Mouse (Mus musculus): Measurements from ENCODE around the gene Celf3.

The Celf3 gene

GRCm38 (mm10) chr3:94477981-94478422 lies at the start of gene Celf3:
Gene Celf3 (plus strand): TSS chr3:94478295.
- no peak for DNase-seq (ENCODE audit: low spot score)

DNA sequence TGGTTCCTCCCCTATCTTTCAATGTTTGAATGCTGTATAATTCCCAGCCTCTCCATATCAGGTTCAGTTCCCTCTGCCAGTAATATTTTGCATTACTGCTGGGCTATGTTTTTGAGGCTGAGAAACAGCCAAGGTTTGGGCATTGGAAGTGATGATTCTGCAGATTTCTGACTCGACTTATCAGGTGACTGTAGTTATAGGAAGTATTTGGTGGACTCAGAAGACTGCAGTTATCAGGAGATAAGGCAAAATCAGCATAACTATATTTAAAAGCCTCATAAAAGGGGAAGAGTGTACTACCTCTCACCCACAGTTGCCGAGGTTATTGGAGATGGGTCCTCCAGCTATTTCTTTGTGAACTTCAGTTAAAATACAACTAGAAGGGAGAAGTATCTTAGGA lies 47.1 kb upstream of the Celf3 start:
- no peak for DNase-seq (ENCODE audit: low spot score)

DNA sequence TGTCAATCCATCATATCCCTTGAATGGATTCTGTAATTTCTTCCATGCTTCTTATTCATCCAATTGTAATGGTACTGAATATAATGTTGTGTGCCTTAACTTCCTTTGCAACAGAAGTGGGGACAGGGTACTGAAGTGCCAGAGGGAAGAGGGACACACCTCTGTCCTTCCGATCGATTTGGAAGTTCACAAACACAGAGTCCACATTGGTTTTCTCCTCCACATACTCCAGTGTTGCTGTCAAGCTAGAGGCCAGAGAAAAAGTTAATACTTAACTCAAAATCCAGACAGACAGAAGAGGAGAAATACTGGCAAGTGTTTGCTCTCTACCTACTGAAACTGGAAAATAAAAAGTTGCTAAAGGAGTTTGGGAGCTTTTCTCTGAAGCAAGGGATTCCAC lies 43.8 kb upstream of the Celf3 start:
- no peak for DNase-seq (ENCODE audit: low spot score)

DNA sequence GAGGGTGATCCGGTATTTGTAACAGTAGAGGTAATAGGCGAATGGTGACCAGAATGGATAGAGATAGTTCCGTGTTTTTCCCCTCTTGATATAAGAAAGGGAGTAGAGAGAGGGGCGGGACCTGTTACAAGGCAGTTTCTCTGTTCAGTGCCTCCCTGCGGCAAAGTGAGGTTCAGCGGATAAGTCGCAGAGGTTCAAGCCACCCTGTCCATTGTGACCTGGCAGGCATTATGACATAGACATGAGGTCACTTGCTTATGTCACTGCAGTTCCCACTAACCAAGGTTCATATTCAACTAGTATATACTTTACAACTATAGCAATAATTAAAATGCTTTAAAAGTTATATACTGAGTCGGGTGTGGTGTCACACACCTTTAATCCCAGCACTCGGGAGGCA lies 41.7 kb upstream of the Celf3 start:
- DNase-seq (ENCODE audit: low spot score): no peak

DNA sequence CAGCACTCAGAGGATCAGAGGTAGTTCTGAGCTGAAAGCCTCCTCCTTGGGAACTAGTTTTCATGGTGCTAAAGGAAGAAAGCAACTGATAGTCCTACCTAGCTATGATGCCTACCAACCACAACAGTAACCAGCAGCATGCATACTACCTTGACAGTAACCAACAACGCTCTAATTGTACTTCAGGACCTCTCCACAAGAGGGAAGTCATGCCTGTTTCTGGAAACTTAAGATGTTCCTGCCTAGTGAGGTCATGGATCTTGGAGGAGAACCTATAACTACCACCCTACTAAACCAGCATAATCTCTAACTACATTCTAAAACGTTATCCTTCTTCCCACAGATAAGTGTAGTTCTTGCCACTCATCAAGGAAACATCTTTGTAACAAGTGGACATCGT lies 36.9 kb upstream of the Celf3 start:
- DNase-seq (ENCODE audit: low spot score): no peak

- peak; percentile 91 for DNase-seq (ENCODE audit: low spot score)
Observed at GRCm38 (mm10) chr3:94442951-94443596, 35.0 kb upstream of the Celf3 start, which contains the start of gene Mrpl9. Gene Mrpl9 (plus strand): TSS chr3:94443318.

DNA sequence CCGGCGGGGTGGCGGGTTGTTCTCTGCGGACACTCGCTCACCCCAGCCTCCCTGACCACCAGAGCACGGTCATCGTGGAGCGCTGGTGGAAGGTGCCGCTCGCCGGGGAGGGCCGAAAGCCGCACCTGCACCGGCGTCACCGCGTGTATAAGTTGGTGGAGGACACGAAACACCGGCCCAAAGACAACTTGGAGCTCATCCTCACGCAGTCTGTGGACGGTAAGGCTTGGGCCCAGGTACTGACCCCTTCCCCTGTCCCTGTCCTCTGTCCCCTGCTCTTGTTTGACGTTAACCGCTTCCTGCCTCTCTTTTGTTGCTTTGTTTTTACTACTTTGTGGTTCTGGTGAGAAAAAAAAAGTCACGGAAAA lies 34.5 kb upstream of the Celf3 start, which contains the start of gene Oaz3:
Gene Oaz3 (minus strand): TSS at position 319 of the 368 bp plus-strand sequence.
- no peak for DNase-seq (ENCODE audit: low spot score)

- no peak for DNase-seq (ENCODE audit: low spot score)
Observed at GRCm38 (mm10) chr3:94449377-94449776, 28.7 kb upstream of the Celf3 start.

DNA sequence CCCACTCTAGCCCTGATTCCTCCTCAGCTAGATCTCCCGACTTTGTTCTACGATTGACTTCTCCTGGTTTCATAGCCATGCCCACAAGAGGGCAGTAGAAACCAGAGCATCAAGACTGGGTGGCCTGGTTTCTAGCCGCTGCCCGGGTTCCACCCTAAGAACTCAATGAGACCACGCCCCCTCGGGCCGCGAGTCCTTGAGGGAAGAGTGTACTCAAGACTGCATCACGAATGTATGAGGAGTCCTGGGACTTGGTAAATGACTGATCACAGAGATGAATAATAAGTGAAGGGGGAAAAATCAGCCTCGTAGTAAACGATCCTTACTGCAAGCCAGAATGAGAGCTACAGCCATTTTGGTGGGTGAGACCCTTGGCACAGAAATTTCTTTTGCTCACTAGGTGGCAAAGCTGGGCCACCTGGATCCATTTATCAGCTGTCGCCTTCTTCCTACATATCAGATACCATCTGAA lies 21.5 kb upstream of the Celf3 start:
- DNase-seq (ENCODE audit: low spot score): peak; percentile 57

DNA sequence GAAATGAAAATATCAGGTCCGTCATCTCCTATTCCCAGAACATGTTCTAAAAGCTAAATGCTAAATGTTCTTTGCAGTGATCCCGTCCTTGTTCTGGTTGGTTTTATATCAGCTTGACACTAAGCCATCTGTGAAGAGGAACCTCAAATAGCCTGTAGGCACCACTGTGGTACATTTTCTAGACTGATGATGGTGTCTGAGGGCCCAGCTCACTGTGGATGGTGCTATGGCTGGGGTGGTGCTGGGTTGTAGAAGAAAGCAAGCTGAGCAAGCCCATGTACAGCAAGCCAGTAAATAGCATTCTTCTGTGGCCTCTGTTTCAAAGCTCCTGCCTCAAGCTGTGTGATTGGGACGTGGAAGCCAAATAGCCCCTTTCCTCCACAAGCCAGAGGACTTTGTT lies 21.0 kb upstream of the Celf3 start:
- DNase-seq (ENCODE audit: low spot score): no peak

DNA sequence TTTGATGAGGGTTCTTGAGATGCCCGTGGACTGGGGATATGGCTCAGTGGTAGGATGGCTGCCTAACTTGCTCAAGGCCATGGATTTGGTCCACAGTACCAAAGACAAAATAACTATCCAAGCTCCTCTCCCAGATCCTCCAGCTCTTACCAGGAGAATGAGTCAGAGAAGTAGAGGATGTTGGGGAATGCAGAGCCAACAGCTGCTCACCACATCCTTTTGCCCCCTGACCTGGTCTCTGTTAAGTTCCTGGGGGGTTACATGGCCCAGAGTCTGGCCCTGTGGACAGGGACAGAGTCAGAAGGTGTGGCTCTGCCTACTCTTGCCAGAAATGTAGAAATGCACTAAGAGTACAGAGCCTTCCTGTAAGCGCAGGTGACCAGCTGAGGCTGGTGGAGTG lies 18.3 kb upstream of the Celf3 start:
- DNase-seq (ENCODE audit: low spot score): no peak

DNA sequence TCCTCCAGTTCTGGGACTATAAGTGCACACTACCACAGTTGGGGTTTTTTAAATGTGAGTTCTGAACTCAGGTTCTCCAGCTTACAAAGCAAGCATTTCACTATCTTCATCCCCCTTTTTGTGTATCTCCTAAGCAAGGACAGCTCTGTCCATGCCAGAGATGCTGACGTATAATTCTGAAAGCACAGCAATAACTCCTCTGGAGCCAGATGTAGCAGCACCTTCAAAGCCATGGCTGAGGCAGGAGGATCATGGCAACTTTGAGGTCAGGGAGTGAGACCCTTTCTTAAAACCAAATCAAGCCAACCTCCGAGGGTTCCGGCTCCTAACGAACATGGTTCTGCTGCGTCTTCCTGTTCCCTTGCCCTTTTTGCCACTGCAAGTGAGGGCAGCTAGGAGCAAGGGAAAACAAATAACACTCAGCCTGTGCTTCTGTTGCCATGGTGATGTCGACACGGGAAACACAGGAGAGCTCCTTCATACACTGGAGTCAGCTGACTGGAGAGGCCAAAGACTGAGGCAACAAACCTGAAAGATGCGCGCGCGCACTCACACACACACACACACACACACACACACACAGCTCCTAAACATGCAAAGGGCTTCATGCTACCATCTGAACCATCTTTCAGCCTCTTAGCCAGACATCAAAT lies 14.0 kb upstream of the Celf3 start:
- no peak for DNase-seq (ENCODE audit: low spot score)

GRCm38 (mm10) chr3:94465632-94466430 lies 12.3 kb upstream of the Celf3 start:
- no peak for DNase-seq (ENCODE audit: low spot score)

DNA sequence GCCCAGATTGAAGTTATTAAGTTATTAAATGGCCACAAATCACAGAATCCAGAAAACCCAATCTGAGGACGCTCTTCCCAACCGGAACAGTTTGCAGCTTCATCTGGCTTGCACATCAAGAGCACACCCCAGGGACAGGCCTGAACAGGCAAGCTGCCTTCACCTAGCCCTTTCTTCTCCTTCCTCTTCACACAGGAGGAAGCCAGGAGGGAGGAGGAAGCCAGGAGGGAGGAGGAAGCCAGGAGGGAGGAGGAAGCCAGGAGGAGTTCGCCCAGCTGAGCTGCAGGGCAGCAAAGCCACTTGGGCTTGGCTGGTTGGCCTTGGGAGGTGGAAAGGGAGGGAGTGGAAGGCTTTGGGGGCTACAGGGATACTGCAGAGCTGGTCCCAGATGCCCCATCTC lies 9.2 kb upstream of the Celf3 start:
- DNase-seq (ENCODE audit: low spot score): no peak

DNA sequence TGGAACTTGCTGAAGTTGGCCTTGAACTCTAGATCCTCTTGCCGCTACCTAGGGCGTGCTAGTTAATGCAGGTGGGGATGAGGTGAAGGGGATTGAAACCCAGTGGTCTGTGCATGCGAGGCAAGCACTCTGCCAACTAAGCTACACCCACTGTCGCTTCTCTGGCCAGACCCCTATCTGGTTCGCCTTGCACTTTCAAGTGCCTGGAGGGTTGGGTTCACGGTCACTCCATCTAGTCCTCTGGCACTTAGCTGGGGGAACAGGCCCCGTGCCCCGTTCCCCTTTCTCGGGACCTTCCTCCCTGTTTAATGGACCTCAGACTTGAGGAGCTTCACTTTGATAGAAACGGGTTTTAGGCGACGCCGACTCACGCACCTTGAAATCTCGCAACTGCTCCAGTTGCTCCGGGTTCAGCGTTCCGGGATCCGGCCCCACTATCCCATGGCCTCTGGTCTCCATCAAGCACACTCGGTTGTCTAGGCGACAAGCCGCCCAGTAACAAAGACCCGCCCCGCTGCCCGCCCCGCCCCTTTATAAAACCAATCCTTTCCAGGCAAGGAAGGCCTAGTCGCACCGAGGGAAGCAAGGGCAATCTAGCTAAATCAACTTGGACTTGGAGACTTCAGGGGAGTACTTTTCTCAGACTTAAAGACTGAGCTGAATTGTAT lies 5.5 kb upstream of the Celf3 start:
- no peak for DNase-seq (ENCODE audit: low spot score)

- DNase-seq (ENCODE audit: low spot score): no peak
Observed at GRCm38 (mm10) chr3:94473115-94473505, 5.0 kb upstream of the Celf3 start.

- DNase-seq (ENCODE audit: low spot score): no peak
Observed at GRCm38 (mm10) chr3:94473567-94474232, 4.4 kb upstream of the Celf3 start.

DNA sequence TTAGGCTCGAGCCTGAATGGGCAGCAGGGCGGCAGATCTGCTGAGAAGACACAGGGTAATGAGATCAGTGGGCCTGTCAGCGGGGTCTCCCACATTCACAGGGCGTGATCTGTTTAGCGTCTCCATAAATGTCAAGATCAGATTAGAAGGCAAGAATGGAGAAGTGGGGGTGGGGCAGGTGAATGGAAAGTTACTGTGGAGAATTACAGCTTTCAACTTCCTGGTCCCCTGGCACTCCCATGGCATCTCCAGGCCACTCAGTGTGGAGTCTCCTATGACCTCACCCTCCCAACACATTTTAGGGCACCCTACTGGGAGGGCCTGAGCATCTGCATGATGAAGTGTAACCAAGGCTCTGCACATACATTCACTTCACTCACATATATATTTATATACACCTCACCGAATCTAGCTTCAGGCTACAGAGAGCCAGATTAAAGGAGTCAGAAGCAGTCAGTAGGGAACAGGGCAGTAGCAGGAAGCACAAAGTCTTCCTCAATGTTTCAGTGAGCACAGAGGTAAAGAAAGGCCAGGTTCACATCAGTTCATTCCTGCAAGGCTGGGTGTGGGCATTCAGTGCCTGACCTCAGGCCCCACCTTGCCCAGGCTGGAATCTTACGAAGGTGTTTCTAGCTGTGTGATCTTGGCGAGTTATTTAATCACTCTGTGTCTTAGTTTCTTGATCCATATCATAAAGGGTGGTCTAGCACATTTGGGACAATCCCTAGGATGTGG lies 1.6 kb upstream of the Celf3 start:
- no peak for DNase-seq (ENCODE audit: low spot score)

DNA sequence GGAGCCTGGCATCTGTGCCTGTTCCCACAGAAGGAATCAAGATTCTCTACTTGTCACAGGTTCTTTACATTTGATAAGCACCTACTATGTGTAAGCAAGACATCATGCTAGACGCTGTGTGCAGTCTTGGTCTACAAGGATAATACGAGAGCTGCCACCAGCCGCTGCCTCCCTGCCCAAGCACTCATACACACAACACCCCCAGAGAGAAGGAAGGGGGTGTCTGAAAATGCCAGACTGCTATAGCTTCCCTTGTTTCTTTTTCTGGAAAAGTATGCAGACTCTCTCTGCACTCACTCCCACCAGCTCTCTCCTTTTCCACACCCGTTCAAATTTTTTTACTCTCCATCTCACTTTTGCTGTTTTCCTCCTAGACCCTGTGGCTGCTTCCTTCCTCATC lies 651 bp upstream of the Celf3 start:
- no peak for DNase-seq (ENCODE audit: low spot score)

DNA sequence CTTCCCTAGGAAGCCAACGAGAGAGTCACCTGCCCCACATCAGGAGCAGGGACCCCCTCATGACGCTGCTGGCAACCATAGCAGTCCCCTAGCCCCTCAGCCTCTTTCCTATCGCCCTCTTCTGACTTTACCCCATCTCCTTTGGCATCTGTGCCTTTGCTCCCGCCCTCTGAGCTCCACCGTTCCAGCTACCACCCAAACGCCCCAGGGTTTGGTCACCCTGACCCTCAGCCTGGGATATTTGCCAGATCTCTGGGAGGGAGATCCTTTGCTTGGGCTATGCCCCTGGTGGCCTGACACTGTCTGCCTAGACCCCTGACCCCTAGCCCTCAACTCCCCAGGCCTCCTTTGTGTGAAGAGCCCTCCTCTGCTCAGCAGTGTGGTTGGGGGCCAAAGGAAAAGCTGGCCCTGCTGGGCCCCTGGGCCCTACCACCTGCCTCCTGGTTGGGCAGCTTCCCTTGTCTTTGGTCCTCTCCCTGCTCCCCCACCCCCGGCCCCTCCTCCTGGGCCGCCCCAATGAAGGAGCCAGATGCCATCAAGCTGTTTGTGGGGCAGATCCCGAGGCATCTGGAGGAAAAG lies 585 bp downstream of the Celf3 start:
- DNase-seq (ENCODE audit: low spot score): no peak

DNA sequence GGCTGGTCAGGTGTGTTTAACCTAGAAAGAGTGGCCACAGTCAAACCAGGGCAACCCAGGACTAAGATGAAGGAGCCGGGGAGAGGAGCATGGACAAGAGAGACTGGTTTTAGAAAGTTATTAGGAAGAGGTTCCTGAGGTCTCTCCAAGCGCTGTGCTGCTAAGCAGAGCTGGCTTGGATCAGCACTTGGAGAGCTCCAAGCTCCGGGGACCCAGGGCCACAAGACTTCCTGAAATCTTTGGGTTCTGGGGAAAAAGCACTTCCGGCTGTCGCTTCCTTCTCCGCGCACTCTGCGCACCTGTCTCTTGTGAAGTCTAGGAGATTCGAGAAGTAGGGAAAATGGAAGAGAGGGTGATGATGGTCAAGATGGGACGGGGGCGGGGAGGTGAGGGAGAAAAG lies 1.5 kb downstream of the Celf3 start:
- no peak for DNase-seq (ENCODE audit: low spot score)
